Mouse (Mus musculus) forebrain, embryonic 16.5 days (tissue): ENCODE measurements around the gene Gm47996. TPM values are rescaled to one million over a fixed set of nuclear protein-coding genes. Genes with fewer than 3 reads are reported as not detected.
"Not testable (repeated sequence)": the region's sequence is repeated elsewhere in the genome, so short reads cannot be mapped to it uniquely, and the experiment has no call there.

ENCODE experiments used
- ATAC-seq: fragments of 200-750 bp; cut with Nextera tagmentation; 2 replicates; pipeline ENCODE4 v1.8.0; 2017; ENCODE audit warnings: mild to moderate bottlenecking, moderate library complexity
- H3K27ac ChIP-seq: fragments of 300-500 bp; sonication (generic); 2 replicates; pipeline ENCODE4 v1.5.1; 2014; ENCODE audit warnings: low read length, control low read depth
- H3K27me3 ChIP-seq: fragments of 300-500 bp; sonication (generic); replicated peaks from 2 replicates; pipeline ENCODE4 v1.6.1; 2014; ENCODE audit warnings: low read length; ENCODE audit not compliant: control insufficient read depth, insufficient read depth
- H3K36me3 ChIP-seq: fragments of 300-500 bp; sonication (generic); 2 replicates; pipeline ENCODE4 v1.6.1; 2014; ENCODE audit not compliant: control insufficient read depth, insufficient read depth
- H3K4me1 ChIP-seq: fragments of 300-500 bp; sonication (generic); replicated peaks from 2 replicates; pipeline ENCODE4 v1.6.1; 2014; ENCODE audit warnings: low read length; ENCODE audit not compliant: control insufficient read depth, insufficient read depth
- H3K4me2 ChIP-seq: fragments of 300-500 bp; sonication (generic); 2 replicates; pipeline ENCODE4 v1.6.1; 2014; ENCODE audit warnings: mild to moderate bottlenecking, low read length, control low read depth
- H3K4me3 ChIP-seq: fragments of 300-500 bp; sonication (generic); replicated peaks from 2 replicates; pipeline ENCODE4 v1.5.1; 2014; ENCODE audit warnings: mild to moderate bottlenecking, low read length, control low read depth
- H3K9ac ChIP-seq: fragments of 300-500 bp; sonication (generic); replicated peaks from 2 replicates; pipeline ENCODE4 v1.6.1; 2014; ENCODE audit warnings: low read depth, low read length, control low read depth
- H3K9me3 ChIP-seq: fragments of 300-500 bp; sonication (generic); 2 replicates; pipeline ENCODE4 v1.6.1; 2016; ENCODE audit warnings: low read length; ENCODE audit not compliant: control insufficient read depth
- WGBS: fragments of 180-500 bp; shearing (Covaris S2); extraction: QIAGEN DNeasy Blood & Tissue Kit; methylation state at CpG from one replicate; pipeline ENCODE4 v1.1.7; 2014; 5-methylcytosine and 5-hydroxymethylcytosine counted together
- polyA plus RNA-seq: library from polyadenylated mRNA; unstranded; fragments of >200 nt; fragmentation: Nextera tagmentation; extraction: Ambion mirVana; gene quantifications from 2 replicates; pipeline ENCODE4 v1.2.1, GENCODE M21; 2015

Gene Gm47996
- not detected in 2 replicates for polyA plus RNA-seq

DNA sequence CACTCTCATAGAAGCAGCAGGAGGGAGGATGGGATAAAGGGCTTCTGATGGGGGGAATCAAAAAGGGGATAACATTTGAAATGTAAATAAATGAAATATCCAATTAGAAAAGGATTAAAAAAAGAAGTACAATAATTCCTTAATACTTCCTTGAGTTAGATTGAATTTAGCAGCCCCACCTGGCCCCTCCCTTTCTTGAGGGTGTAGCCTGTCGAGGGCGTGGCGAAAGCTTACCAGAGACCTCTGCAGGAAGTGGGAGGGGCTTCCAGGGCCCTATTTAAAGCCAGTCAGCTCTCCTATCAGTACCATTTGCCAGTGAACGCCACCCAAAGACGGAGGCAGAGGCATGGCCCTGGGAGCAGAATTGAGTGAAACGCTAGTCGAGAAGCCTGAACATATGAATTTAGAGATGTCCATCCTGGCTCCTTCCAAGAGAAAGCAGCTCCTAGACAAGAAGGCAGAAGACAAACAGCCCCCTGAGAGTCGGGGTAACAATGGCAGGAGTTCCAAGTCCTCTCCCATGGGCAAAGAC lies at the start of gene Gm47996:
Gm47996 (plus strand) TSS at position 308 of the 532 bp plus-strand sequence.
- ATAC-seq, H3K27me3 ChIP-seq, H3K4me1 ChIP-seq, H3K4me2 ChIP-seq, H3K27ac ChIP-seq, H3K9ac ChIP-seq, H3K4me3 ChIP-seq, H3K9me3 ChIP-seq, H3K36me3 ChIP-seq: not testable (repeated sequence)
- 91% methylated on average over 4 of the region's 8 CpGs for WGBS

DNA sequence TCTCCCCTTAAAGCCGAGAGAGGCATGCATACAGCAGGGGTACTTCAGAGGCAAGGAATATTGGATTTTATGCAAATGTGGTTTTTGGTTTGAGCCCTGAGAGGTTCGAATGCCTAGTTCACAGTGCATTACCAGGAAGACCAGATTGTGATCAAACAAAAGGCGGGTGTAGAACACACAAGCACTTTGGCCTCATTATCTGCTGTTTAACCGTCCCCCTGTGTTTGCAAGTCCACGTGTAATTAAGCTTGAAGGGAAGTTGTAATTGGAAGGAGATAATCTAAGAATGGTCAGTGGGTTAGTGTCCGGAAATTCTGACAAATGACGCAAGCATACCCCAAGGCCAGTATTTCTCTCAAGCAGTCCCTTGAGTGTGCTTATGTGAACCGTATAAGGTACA lies 43.9 kb upstream of the Gm47996 start:
- Histone ChIP-seq H3K27me3 (no peaks in the 10 kb centered on the region), H3K9ac (no peak overlapping the region), H3K4me2 (no peak overlapping the region), H3K4me1 (peaks cover 12% of the 10 kb centered on the region), H3K9me3 (no peaks in the 10 kb centered on the region), H3K27ac (no peak overlapping the region), H3K4me3 (no peak overlapping the region), H3K36me3 (no peaks in the 10 kb centered on the region)
- WGBS: 15% methylated on average over 8 of the region's 8 CpGs
- no peak for ATAC-seq

DNA sequence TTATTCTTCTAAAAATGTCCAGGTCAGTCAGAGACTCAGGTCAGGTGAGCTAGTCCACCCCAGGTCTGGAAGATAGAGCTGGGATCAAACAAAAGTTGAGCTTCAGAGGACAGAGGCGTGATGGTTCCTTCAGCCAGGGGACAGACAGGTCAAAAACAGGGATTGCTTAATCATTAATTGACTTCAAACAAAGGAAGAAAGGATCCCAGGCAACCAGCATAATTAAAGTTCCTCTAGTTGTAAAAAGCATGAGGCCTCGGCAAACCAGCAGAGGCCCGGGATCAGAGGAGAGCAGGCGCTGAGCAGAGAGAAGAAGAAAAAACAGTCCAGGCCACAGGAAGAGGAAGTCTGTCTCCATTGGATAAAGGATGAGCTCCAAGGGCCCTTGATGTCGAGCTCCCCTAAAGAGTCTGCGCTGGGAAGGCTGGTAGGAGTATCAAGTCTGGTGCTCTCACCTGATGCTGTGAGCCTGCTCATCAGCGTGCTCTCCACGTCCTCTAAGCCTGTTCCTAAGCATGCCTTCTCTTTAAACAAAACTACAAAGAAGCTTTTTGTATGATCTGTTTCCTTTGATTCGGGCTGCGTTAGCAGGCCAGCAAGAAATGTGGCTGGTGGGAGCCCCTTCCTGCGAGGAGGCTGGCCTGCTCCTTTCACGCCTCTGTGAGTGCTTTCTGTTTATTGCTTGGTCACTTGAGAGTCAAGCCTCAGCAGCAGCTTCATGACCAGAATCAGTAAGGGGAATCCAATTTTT lies 42.5 kb upstream of the Gm47996 start:
- Histone ChIP-seq H3K4me1 (peaks cover 13% of the 10 kb centered on the region), H3K27ac (no peak overlapping the region), H3K36me3 (no peaks in the 10 kb centered on the region), H3K4me2 (no peak overlapping the region), H3K9me3 (no peaks in the 10 kb centered on the region), H3K4me3 (no peak overlapping the region), H3K9ac (no peak overlapping the region), H3K27me3 (no peaks in the 10 kb centered on the region)
- WGBS: 5% methylated on average over 12 of the region's 12 CpGs
- peak; percentile 54 for ATAC-seq

DNA sequence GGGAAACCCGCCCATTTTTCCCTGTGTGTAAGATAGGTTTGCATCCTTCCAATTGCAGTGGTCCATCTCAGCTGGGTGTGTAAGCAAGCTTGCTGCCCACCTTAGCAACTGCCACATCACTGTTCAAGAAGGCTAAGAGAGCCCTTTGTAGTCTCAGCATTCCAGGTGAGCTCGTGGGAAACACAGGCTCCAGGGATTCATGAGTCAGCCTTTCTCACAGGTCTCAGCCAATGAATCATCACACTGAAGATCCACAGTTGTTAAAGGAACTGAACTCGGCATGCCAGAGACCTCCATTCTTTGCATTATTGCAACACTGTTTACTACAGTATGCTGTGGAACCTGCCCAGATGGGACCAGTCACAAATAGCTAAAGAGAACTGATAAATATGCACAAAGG lies 41.3 kb upstream of the Gm47996 start:
- Histone ChIP-seq H3K4me3 (no peak overlapping the region), H3K4me1 (peaks cover 13% of the 10 kb centered on the region), H3K9ac (no peak overlapping the region), H3K27me3 (no peaks in the 10 kb centered on the region), H3K36me3 (no peaks in the 10 kb centered on the region), H3K27ac (no peak overlapping the region), H3K9me3 (no peaks in the 10 kb centered on the region), H3K4me2 (no peak overlapping the region)
- WGBS: 70% methylated on average over 3 of the region's 3 CpGs
- no peak for ATAC-seq

DNA sequence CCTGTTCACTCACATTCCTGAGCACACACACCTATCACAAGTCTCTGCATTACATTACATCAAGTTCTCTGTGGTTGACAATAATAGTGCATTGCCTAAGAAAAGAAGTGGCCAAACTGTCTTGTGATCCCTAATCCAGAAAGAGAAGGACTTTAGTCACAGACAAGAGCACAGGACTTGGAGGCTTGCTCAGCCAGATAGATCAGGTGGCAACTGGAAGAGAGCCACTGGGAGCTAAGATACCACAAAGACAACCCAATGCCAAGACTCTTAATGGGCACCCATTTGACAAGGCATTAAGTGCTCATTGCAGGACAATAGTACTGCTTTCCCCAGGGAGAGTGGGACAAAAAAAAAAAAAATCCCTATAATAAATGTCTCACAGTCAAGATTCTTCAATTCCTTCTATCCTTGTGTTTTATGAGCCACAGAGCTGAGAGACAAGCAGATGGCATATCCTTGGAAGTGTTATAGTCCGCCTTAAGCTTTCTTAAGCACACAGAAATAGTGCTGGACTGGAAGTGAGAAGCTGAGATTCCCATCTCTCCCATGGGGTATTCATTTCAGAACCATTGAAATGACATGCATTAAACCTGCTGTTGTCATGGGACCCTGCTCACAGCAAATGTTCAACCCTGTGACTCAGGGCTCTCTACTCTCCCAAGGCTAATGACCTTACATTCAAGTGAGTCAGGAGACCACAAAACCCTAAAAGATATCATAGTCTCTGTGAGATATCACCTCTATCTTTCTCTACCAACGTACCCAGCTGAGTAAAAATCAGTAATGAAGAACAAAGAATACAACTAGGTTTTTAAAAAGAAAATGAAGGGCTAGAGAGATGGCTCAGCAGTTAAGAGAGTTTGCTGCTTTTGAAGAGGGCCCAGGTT lies 38.1 kb upstream of the Gm47996 start:
- peaks cover 10% of the 10 kb centered on the region for H3K4me1 ChIP-seq
- no peak; the same call in 1 of the 2 replicates for ATAC-seq
- H3K27me3 ChIP-seq: no peaks in the 10 kb centered on the region
- no peaks in the 10 kb centered on the region for H3K36me3 ChIP-seq
- 70% methylated on average over 2 of the region's 2 CpGs for WGBS
- no peaks in the 10 kb centered on the region for H3K9me3 ChIP-seq
- H3K9ac ChIP-seq: no peak overlapping the region
- H3K4me3 ChIP-seq: no peak overlapping the region
- no peak overlapping the region for H3K4me2 ChIP-seq
- no peak overlapping the region for H3K27ac ChIP-seq

DNA sequence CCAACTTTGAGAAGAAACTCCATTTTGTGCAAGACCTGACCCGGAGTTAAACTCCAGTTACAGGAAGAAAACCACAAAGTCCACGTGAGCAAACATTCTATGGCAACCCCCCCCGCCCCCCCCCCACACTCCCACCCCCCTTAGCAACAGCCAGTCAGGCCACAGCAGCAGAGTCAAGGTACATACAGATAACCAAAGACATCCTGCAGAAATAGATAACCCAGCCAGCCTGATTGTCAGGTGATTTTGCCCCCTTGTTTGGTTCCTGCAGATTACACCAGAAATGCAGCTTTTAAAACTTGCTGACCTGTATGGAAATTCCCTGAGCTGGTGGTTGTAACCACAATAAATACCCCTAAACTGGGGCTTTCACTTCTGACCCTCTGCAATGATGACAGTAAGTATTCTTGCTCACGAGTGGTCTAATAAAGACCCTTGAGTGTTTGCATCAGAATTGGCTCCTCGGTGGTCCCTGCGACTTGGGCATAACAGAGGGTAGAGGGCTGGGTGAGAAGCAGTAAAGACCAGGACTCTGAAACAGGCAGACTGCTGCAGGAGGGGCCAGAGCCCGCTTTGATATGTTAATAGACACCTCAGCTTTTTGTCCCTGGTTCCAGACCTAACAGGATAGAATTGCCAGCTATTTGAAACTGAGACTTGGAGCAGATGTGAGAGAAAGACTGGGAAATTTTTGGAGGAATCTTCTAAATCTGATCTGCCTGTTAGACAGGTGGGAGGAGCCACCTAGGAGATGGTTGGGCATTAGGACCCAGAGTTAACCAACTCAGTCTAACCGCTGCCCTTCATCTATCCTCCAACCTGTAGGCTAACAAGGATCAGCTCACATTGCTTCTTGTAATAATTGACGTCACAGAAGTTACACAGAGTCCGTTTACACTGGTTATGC lies 32.6 kb upstream of the Gm47996 start:
- Histone ChIP-seq H3K9me3 (no peaks in the 10 kb centered on the region), H3K36me3 (no peaks in the 10 kb centered on the region), H3K9ac (no peak overlapping the region), H3K4me3 (0 out of 2 replicates have a peak overlapping the region, but pooled peaks have one; percentile 3), H3K27me3 (no peaks in the 10 kb centered on the region), H3K27ac (no peak overlapping the region), H3K4me1 (0 out of 2 replicates have a peak, but pooled peaks cover 5% of the 10 kb centered on the region), H3K4me2 (peak overlapping the region; percentile 12)
- ATAC-seq: peak; percentile 71
- 8% methylated on average over 10 of the region's 10 CpGs for WGBS

DNA sequence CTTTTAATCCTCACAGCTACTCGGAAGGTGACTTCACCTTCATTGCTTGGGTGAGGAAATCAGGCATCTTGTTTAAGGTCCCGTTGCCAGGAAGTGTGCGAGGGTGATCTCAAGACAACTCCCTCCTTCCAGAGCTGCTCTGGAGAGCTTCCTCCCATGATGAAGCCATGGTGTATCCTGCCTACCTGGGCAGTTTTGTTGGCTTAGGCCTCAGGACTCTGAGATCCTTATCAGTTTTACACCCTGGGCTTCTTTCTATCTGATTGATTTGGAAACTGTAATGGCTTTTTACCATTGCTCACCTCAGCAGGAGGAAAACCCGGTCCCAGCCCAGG lies 32.0 kb upstream of the Gm47996 start:
- Histone ChIP-seq H3K9me3 (no peaks in the 10 kb centered on the region), H3K4me2 (peak overlapping the region; percentile 12), H3K36me3 (no peaks in the 10 kb centered on the region), H3K9ac (no peak overlapping the region), H3K4me1 (0 out of 2 replicates have a peak, but pooled peaks cover 5% of the 10 kb centered on the region), H3K27me3 (no peaks in the 10 kb centered on the region), H3K4me3 (0 out of 2 replicates have a peak overlapping the region, but pooled peaks have one; percentile 3), H3K27ac (no peak overlapping the region)
- ATAC-seq: peak; percentile 15; the same call in 1 of the 2 replicates
- 6% methylated on average over 4 of the region's 4 CpGs for WGBS

DNA sequence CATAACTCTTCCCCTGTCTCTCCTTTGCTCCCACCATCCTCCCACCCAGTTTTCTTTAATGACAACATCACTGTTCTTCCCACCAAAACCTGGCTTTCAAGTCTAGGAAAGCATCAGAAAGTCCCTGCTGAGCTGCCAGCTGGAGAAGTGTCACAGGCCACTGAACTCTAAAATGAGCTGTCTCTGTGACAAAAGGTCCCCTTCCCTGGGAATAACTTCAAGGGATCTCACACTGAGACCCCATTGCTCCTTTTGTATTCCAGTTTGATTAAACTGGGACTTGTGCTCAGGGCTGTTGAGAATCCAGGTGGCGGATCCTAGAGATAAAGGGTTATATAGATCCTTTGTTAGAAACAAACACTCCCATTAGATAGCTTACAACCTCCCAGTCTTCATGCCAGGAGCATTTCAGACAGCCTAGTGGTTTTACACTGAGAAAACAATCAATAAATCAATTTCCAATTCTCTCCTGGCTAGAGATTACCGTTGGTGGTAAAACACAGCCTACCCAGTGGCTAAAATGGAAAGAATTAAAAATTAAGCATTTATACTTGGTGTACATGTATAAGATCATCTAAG lies 31.3 kb upstream of the Gm47996 start:
- Histone ChIP-seq H3K4me2 (no peak overlapping the region), H3K36me3 (no peaks in the 10 kb centered on the region), H3K9me3 (no peaks in the 10 kb centered on the region), H3K9ac (no peak overlapping the region), H3K27ac (no peak overlapping the region), H3K4me1 (0 out of 2 replicates have a peak, but pooled peaks cover 5% of the 10 kb centered on the region), H3K4me3 (no peak overlapping the region), H3K27me3 (no peaks in the 10 kb centered on the region)
- ATAC-seq: no peak
- 21% methylated on average over 2 of the region's 2 CpGs for WGBS
